Mouse (Mus musculus): ENCODE data around the gene Ccr4. TPM values are rescaled to one million over a fixed set of nuclear protein-coding genes. Genes with fewer than 3 reads are reported as not detected.

Gene Ccr4
- polyA plus RNA-seq, 1 experiment: 2.6 TPM

GRCm38 (mm10) chr9:114499783-114500515, 4.8 kb downstream of the Ccr4 start:
- WGBS: 27% methylated on average over 15 of the region's 15 CpGs
- H3K36me3 ChIP-seq (ENCODE audit: control insufficient read depth, insufficient read depth, low read length): no peaks in the 10 kb centered on the region
- peak; percentile 19; the same call in 1 of the 2 replicates for TF ChIP-seq CTCF (IDR thresholded peaks at IDR 0.05; ENCODE audit: extremely low read depth, insufficient read depth, insufficient read length, insufficient replicate concordance)
- no peak for TF ChIP-seq POLR2A (IDR thresholded peaks at IDR 0.05; ENCODE audit: low read depth, low read length)
- no peak for DNase-seq (ENCODE audit: low read depth in 1 of 2, low spot score in 2 of 2)
- no peaks in the 10 kb centered on the region for H3K27me3 ChIP-seq (ENCODE audit: control insufficient read depth, insufficient read depth, low read length)
- H3K4me1 ChIP-seq (ENCODE audit: control insufficient read depth, insufficient read depth, insufficient read length): peaks cover 2% of the 10 kb centered on the region; the same call in 1 of the 2 replicates
- H3K4me3 ChIP-seq (ENCODE audit: extremely low read depth, insufficient read depth, insufficient read length): no peak overlapping the region
- no peak overlapping the region for H3K27ac ChIP-seq (ENCODE audit: insufficient read depth, low read length)

GRCm38 (mm10) chr9:114498218-114498617, 6.5 kb downstream of the Ccr4 start:
- H3K36me3 ChIP-seq (ENCODE audit: control insufficient read depth, insufficient read depth, low read length): no peaks in the 10 kb centered on the region
- TF ChIP-seq CTCF (IDR thresholded peaks at IDR 0.05; ENCODE audit: extremely low read depth, insufficient read depth, insufficient read length, insufficient replicate concordance) (peak; percentile 73; the same call in 1 of the 2 replicates), POLR2A (IDR thresholded peaks at IDR 0.05; ENCODE audit: low read depth, low read length) (no peak)
- peak; percentile 31 to 65 for DNase-seq (ENCODE audit: low read depth in 1 of 2, low spot score in 2 of 2)
- H3K4me1 ChIP-seq (ENCODE audit: control insufficient read depth, insufficient read depth, insufficient read length): peaks cover 2% of the 10 kb centered on the region; the same call in 1 of the 2 replicates
- H3K27me3 ChIP-seq (ENCODE audit: control insufficient read depth, insufficient read depth, low read length): no peaks in the 10 kb centered on the region
- no peak overlapping the region for H3K27ac ChIP-seq (ENCODE audit: insufficient read depth, low read length)
- no peak overlapping the region for H3K4me3 ChIP-seq (ENCODE audit: extremely low read depth, insufficient read depth, insufficient read length)
- WGBS: 10% methylated on average over 11 of the region's 11 CpGs

DNA sequence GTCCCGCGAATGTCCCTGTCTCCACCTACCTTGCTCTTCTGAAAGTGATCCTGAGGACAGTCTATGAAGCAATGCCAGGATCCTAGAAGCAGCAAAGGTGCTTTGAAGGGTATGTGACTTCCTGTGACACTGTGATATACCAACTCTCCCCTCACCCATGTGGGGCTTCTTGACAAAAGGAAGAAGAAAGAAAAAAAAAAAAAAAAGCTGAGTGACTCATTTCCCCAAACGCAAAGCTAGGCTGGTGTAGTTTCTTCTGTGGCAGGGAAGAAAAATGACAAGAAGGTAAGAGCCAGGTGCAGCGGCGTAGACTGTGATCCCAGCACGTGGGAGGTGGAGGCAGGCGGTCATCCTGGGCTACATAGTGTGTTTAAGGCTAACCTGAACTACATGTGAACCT, 8.2 kb downstream of the Ccr4 start:
- no peaks in the 10 kb centered on the region for H3K27me3 ChIP-seq (ENCODE audit: control insufficient read depth, insufficient read depth, low read length)
- 35% methylated on average over 7 of the region's 7 CpGs for whole genome bisulfite sequencing
- no peaks in the 10 kb centered on the region for H3K36me3 ChIP-seq (ENCODE audit: control insufficient read depth, insufficient read depth, low read length)
- no peak overlapping the region; the same call in 1 of the 2 replicates for H3K27ac ChIP-seq (ENCODE audit: insufficient read depth, low read length)
- peaks cover 2% of the 10 kb centered on the region; the same call in 1 of the 2 replicates for H3K4me1 ChIP-seq (ENCODE audit: control insufficient read depth, insufficient read depth, insufficient read length)
- TF ChIP-seq POLR2A (IDR thresholded peaks at IDR 0.05; ENCODE audit: low read depth, low read length): no peak
- no peak for TF ChIP-seq CTCF (IDR thresholded peaks at IDR 0.05; ENCODE audit: extremely low read depth, insufficient read depth, insufficient read length, insufficient replicate concordance)
- H3K4me3 ChIP-seq (ENCODE audit: extremely low read depth, insufficient read depth, insufficient read length): no peak overlapping the region
- peak in 1 of 2 experiments; percentile 14 for DNase-seq (ENCODE audit: low read depth in 1 of 2, low spot score in 2 of 2)

DNA sequence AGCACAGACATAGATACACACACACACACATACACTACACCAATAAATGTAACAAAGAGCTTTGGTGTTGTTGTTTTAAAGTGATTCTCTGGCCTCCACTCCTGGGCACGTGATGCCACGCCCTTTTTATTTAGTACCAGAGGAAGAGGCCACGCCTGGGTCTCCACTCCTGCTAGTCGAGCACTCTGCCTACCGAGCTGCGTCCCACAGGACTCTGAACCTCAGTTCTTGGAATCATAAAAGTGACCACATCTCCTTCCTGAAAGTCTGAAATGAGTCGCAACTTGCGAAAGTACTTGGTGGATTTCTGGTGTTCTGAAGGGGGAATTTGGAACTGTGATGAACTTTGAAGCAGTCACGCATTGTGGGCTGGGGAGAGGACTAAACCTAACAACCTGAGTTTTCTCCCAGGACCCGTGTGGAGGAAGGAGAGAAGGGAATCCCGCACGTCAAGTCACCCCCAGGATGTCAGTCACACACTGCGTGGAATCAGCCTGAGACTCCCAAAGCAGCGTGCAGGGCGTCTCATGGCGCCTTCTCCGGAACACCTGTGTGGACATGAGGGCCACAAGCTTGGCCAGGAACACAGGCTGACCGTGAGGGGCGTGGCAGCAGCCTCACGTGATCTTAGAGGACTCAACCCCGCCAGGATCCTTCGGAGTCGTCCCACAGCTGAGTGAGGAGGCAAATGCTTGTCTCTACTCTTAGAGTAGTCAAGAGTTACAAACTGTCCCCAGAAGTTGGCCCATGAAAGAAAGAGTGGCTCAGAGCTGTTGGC, 17.0 kb downstream of the Ccr4 start:
- WGBS: 74% methylated on average over 23 of the region's 23 CpGs

DNA sequence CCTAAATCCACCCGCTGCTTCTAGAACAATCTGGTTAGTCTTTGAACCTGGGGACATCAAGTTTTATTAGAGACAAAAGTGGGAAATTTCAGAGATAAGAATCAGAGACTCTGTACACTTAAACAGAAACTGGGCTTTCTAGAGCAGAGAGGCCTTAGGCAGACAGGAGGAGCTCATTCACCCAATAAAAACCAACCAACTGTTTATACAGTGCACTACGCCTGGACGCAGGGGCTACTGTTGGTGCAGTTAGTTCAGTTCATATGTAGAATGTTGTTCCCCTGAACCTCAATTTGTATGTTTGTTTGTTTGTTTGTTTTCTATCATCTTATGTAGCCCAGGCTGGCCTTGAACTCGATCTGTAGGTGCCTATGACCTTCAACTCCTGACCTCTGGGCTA, 17.9 kb downstream of the Ccr4 start:
- Histone ChIP-seq H3K4me1 (ENCODE audit: control insufficient read depth, insufficient read depth, insufficient read length) (no peaks in the 10 kb centered on the region), H3K36me3 (ENCODE audit: control insufficient read depth, insufficient read depth, low read length) (no peaks in the 10 kb centered on the region), H3K4me3 (ENCODE audit: extremely low read depth, insufficient read depth, insufficient read length) (no peak overlapping the region), H3K27me3 (ENCODE audit: control insufficient read depth, insufficient read depth, low read length) (no peaks in the 10 kb centered on the region), H3K27ac (ENCODE audit: insufficient read depth, low read length) (no peak overlapping the region)
- TF ChIP-seq CTCF (IDR thresholded peaks at IDR 0.05; ENCODE audit: extremely low read depth, insufficient read depth, insufficient read length, insufficient replicate concordance): no peak
- no peak for TF ChIP-seq POLR2A (IDR thresholded peaks at IDR 0.05; ENCODE audit: low read depth, low read length)
- 89% methylated on average over 4 of the region's 4 CpGs for WGBS
- DNase-seq (ENCODE audit: low read depth in 1 of 2, low spot score in 2 of 2): no peak

More for the DNA sequence above, 17.0 kb downstream of the Ccr4 start:
- no peak for DNase-seq (ENCODE audit: low read depth in 1 of 2, low spot score in 2 of 2)
- TF ChIP-seq CTCF (IDR thresholded peaks at IDR 0.05; ENCODE audit: extremely low read depth, insufficient read depth, insufficient read length, insufficient replicate concordance): no peak
- no peak for TF ChIP-seq POLR2A (IDR thresholded peaks at IDR 0.05; ENCODE audit: low read depth, low read length)
- H3K4me1 ChIP-seq (ENCODE audit: control insufficient read depth, insufficient read depth, insufficient read length): no peaks in the 10 kb centered on the region
- no peak overlapping the region for H3K4me3 ChIP-seq (ENCODE audit: extremely low read depth, insufficient read depth, insufficient read length)
- H3K27me3 ChIP-seq (ENCODE audit: control insufficient read depth, insufficient read depth, low read length): no peaks in the 10 kb centered on the region
- H3K27ac ChIP-seq (ENCODE audit: insufficient read depth, low read length): no peak overlapping the region
- H3K36me3 ChIP-seq (ENCODE audit: control insufficient read depth, insufficient read depth, low read length): no peaks in the 10 kb centered on the region

DNA sequence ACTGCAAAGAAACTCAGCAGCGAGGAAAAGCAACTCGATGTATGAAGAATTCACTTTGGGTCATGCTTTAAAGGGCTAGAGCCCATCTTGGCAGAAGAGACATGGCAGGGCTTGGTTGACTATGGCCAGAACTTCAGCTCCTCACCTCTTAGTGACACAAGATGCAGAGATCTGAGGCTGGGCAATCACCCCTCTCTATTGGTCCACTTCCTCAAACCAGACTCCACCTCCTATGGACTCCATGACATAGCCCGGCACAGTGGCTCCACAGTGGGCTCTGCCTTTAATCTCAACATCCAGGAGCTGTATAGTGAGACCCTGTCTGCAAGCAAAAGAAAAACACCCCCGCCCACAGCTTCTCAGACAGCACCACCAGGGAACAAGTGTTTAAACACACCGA, 19.9 kb downstream of the Ccr4 start:
- H3K27ac ChIP-seq (ENCODE audit: insufficient read depth, low read length): no peak overlapping the region
- H3K27me3 ChIP-seq (ENCODE audit: control insufficient read depth, insufficient read depth, low read length): no peaks in the 10 kb centered on the region
- no peak for DNase-seq (ENCODE audit: low read depth in 1 of 2, low spot score in 2 of 2)
- no peaks in the 10 kb centered on the region for H3K4me1 ChIP-seq (ENCODE audit: control insufficient read depth, insufficient read depth, insufficient read length)
- no peaks in the 10 kb centered on the region for H3K36me3 ChIP-seq (ENCODE audit: control insufficient read depth, insufficient read depth, low read length)
- H3K4me3 ChIP-seq (ENCODE audit: extremely low read depth, insufficient read depth, insufficient read length): no peak overlapping the region
- no peak for TF ChIP-seq CTCF (IDR thresholded peaks at IDR 0.05; ENCODE audit: extremely low read depth, insufficient read depth, insufficient read length, insufficient replicate concordance)
- no peak for TF ChIP-seq POLR2A (IDR thresholded peaks at IDR 0.05; ENCODE audit: low read depth, low read length)
- 77% methylated on average over 5 of the region's 5 CpGs for WGBS
